Mouse (Mus musculus) cerebellum, adult 2 months (tissue): ENCODE measurements around the gene Cd79a. TPM values are rescaled to one million over a fixed set of nuclear protein-coding genes. Genes with fewer than 3 reads are reported as not detected.

Experiments
- DNase-seq, 2 experiments: peaks; one replicate each; pipeline ENCODE4 v3.0.0; 2021
- H3K27ac ChIP-seq: fragments of 200-500 bp; 2 replicates; pipeline ENCODE4 v1.5.1; 2012; ENCODE audit warnings: low read length, control low read depth, inconsistent platforms; ENCODE audit not compliant: insufficient read depth
- H3K27me3 ChIP-seq: fragments of 200-500 bp; 2 replicates; pipeline ENCODE4 v1.6.1; 2012; ENCODE audit warnings: inconsistent platforms, mild to moderate bottlenecking, low read length, moderate library complexity; ENCODE audit not compliant: control insufficient read depth, insufficient read depth
- H3K4me1 ChIP-seq: fragments of 200-500 bp; 2 replicates; pipeline ENCODE4 v1.6.1; 2011; ENCODE audit warnings: low read length; ENCODE audit not compliant: control insufficient read depth, insufficient read depth
- H3K4me3 ChIP-seq: fragments of 200-500 bp; replicated peaks from 2 replicates; pipeline ENCODE3; 2011; ENCODE audit warnings: mild to moderate bottlenecking, low read depth, low read length, control low read depth; ENCODE audit not compliant: insufficient read depth
- CTCF ChIP-seq: fragments of 200-500 bp; IDR thresholded peaks from 2 replicates; pipeline ENCODE4 v1.5.1; 2011; ENCODE audit warnings: low read depth, mild to moderate bottlenecking, control low read depth, low read length, moderate library complexity, borderline replicate concordance; ENCODE audit not compliant: insufficient read depth
- POLR2A ChIP-seq: fragments of 200-500 bp; IDR thresholded peaks from 2 replicates; pipeline ENCODE4 v1.6.1; 2011; ENCODE audit warnings: low read length, control low read depth, borderline replicate concordance; ENCODE audit not compliant: insufficient read depth
- WGBS: fragments of 180-500 bp; shearing (Covaris S2); methylation state at CpG from one replicate; pipeline ENCODE4 v1.1.7; 2018; 5-methylcytosine and 5-hydroxymethylcytosine counted together
- polyA plus RNA-seq: library from polyadenylated mRNA; depleted of rRNA; stranded (reverse); fragments of >200 nt; gene quantifications from 2 replicates; pipeline ENCODE4 v1.2.3, GENCODE M21; 2012

The Cd79a gene
- polyA plus RNA-seq, 1 experiment = 0.85 TPM

DNA sequence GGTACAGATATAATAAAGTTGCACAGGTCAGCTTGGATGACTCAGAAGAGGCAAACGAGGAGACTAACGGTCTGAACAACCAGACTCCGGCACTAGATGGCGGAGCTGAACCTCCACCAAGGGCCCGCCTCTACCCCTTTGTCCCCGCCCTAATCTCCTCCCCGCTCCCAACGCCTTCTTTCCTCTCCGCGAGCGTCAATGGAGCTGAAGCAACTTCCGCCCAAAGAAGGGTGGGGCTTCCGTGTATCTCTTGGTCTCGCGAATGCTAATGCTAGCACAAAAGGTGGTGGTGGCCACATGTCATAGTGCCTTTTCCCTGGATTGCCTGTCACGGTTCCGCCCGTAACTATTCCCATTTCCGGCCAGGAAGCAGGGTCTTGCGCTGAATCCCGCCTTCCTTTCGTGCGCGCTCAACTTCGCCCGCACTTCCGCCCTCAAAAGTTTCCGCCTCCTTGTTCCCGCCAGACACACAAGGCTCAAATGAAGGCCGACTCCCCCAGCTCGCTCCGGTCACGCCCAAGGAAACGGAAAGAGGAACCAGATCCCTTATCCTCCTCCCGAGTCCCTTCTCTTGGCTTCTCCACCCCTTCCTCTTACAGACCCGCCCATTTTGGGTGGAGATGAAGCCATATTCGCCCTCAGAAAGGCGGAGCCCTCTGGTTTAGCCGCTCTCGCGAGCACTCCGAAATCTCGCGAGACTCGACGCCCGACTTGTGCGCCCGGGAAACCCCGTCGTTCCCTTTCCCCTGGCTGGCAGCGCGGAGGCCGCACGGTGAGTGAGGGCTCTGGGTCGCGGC is 13.1 kb upstream of the Cd79a start, which contains the start of gene Rps19:
Gene Rps19 (plus strand): TSS at position 476 of the 797 bp plus-strand sequence.
- Histone ChIP-seq H3K27ac (peak within 1 kb of the TSS; percentile 50; the same call in 1 of the 2 replicates), H3K4me3 (peak within 1 kb of the TSS; percentile 65), H3K27me3 (no peaks in the 10 kb centered on the region), H3K4me1 (peaks cover 6% of the 10 kb centered on the region)
- TF ChIP-seq POLR2A (peak; percentile 88), CTCF (peak; percentile 63)
- under 1% methylated on average over 57 of the region's 57 CpGs for WGBS
- DNase-seq = peak; percentile 98 to 99

- under 1% methylated on average over 46 of the region's 47 CpGs for WGBS
- Histone ChIP-seq H3K4me3 (peak overlapping the region; percentile 65), H3K4me1 (peaks cover 6% of the 10 kb centered on the region), H3K27me3 (no peaks in the 10 kb centered on the region), H3K27ac (peak overlapping the region; percentile 49; the same call in 1 of the 2 replicates)
- peak in 1 of 2 experiments; percentile 57 for DNase-seq
- no peak for TF ChIP-seq POLR2A
- no peak for TF ChIP-seq CTCF
Observed at GRCm38 (mm10) chr7:24884693-24885291, 12.4 kb upstream of the Cd79a start.

DNA sequence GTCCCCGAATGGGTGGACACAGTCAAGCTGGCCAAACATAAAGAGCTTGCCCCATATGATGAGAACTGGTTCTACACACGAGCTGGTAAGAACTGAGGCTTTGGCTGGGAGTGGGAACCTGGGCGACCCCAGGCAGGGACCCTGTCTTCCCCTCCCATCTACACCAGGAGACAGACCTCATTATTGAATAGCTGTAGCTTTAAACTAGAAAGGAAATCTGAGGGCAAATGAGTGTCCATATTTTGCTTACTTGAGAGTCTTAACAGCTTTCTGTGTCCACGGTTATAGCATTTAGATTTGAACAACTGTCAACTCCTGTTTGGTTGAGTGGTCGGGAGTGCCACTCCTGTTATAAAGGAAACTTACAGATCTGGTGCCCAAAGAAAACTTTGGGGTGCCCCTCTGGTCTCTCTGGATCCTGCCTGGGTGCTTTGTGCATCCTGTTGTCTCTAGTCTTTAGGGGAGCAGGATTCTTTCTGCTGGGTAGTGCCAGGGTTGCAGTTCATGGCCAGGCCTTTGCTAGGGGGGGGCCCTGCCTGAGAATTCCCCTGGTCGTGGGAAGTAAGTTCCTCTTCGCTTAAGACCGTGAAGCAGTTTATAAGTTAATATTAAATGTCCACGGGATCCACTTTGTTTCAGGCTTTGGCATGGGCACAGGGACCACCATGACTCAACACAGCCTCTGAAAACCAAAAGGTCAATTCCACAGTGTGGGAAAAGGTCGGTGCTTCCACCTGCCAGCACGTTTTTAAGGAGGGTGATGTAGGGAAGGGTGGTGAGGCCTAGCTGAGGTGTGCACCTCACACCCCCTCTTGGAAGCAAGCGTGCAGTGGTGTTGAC is 11.5 kb upstream of the Cd79a start:
- 24% methylated on average over 12 of the region's 12 CpGs for WGBS
- Histone ChIP-seq H3K27me3 (no peaks in the 10 kb centered on the region), H3K27ac (no peak overlapping the region), H3K4me3 (peak overlapping the region; percentile 29), H3K4me1 (peaks cover 6% of the 10 kb centered on the region)
- no peak for DNase-seq
- TF ChIP-seq POLR2A = no peak
- no peak for TF ChIP-seq CTCF

DNA sequence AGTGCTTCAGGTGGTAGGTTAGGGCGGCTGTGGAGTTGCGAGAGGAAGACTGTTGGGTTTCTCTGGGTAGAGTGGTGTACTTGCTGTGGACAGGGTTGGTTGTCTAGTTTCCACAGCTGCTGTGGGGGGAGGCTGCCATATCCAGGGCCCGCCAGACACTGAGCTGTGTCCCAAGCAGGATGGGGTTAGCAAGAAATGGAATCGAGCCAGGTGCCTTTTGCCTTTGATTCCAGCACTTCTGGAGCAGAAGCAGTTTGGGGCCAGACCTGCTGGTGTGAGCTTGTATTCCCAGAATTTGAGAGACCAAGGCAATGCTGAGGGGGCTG is 10.9 kb upstream of the Cd79a start:
- Histone ChIP-seq H3K4me3 (no peak overlapping the region), H3K27ac (no peak overlapping the region), H3K27me3 (no peaks in the 10 kb centered on the region), H3K4me1 (peaks cover 6% of the 10 kb centered on the region)
- DNase-seq = no peak
- TF ChIP-seq CTCF = no peak
- no peak for TF ChIP-seq POLR2A
- 26% methylated on average over 4 of the region's 4 CpGs for WGBS

GRCm38 (mm10) chr7:24887096-24887495 is 10.1 kb upstream of the Cd79a start:
- DNase-seq = no peak
- H3K4me1 ChIP-seq = peaks cover 6% of the 10 kb centered on the region
- H3K27me3 ChIP-seq = no peaks in the 10 kb centered on the region
- TF ChIP-seq CTCF (no peak), POLR2A (no peak)
- no peak overlapping the region for H3K27ac ChIP-seq
- WGBS = 57% methylated on average over 4 of the region's 4 CpGs
- no peak overlapping the region for H3K4me3 ChIP-seq

DNA sequence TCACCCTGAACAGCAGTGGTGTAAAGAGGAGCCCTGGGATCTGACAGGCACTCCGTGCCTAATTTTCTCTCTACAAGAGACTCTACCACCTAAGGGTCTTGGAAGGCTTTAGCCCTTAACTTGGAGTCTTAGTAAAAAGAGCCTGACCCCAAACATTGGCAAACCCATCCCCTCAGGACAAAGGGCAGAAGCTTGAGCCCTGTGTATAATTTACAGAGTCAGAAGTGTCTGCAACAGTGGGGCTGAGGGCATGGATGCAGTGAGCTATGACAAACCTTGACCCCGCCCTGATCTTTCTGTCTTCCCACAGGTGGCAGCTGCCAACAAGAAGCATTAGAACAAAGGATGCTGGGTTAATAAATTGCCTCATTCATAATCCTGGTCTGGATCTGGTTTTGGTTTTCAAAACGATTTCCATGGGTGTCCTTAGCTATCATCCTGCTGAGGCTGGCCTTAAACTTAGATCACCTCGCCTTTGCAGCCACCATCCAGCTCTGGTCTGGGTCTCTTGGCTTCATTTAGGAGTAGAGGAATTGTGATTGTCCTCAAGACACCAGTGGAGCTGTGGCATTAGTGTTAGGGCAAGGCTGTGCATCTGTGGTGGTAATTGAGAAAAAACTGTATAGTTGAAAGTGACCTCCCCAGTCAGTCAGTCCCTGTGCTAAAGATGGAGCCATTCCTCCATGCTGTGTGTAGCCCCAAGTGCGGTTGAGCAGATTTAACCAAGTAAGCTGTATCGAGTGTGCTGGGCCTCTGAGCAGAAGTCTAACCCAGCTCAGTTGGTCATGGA is 7.6 kb upstream of the Cd79a start:
- no peaks in the 10 kb centered on the region for H3K27me3 ChIP-seq
- H3K4me1 ChIP-seq = peaks cover 6% of the 10 kb centered on the region
- no peak overlapping the region for H3K27ac ChIP-seq
- 74% methylated on average over 6 of the region's 6 CpGs for WGBS
- H3K4me3 ChIP-seq = no peak overlapping the region
- no peak for TF ChIP-seq POLR2A
- no peak for TF ChIP-seq CTCF
- no peak for DNase-seq
